Mouse (Mus musculus) neural tube, embryonic 12.5 days (tissue): ENCODE results near the gene Cox4i2. TPM values are rescaled to one million over a fixed set of nuclear protein-coding genes. Genes with fewer than 3 reads are reported as not detected.

Source experiments
- ATAC-seq: fragments of 200-750 bp; cut with Nextera tagmentation; 2 replicates; pipeline ENCODE4 v1.8.0; 2017; ENCODE audit warnings: low read depth, mild to moderate bottlenecking, moderate TSS enrichment, moderate library complexity; ENCODE audit not compliant: low FRiP score
- H3K27ac ChIP-seq: fragments of 300-500 bp; sonication (generic); 2 replicates; pipeline ENCODE4 v1.5.1; 2016
- H3K27me3 ChIP-seq: fragments of 300-500 bp; sonication (generic); replicated peaks from 2 replicates; pipeline ENCODE4 v1.6.1; 2016; ENCODE audit warnings: mild to moderate bottlenecking
- H3K36me3 ChIP-seq: fragments of 300-500 bp; sonication (generic); 2 replicates; pipeline ENCODE4 v1.6.1; 2016; ENCODE audit warnings: mild to moderate bottlenecking
- H3K4me1 ChIP-seq: fragments of 300-500 bp; sonication (generic); 2 replicates; pipeline ENCODE4 v1.6.1; 2016
- H3K4me2 ChIP-seq: fragments of 300-500 bp; sonication (generic); replicated peaks from 2 replicates; pipeline ENCODE4 v1.6.1; 2016; ENCODE audit warnings: mild to moderate bottlenecking
- H3K4me3 ChIP-seq: fragments of 300-500 bp; sonication (generic); 2 replicates; pipeline ENCODE4 v1.5.1; 2016
- H3K9ac ChIP-seq: fragments of 300-500 bp; sonication (generic); 2 replicates; pipeline ENCODE4 v1.6.1; 2016; ENCODE audit warnings: mild to moderate bottlenecking
- H3K9me3 ChIP-seq: fragments of 300-500 bp; sonication (generic); 2 replicates; pipeline ENCODE4 v1.6.1; 2016; ENCODE audit warnings: mild to moderate bottlenecking
- WGBS: fragments of 180-500 bp; shearing (Covaris S2); methylation state at CpG from one replicate; pipeline ENCODE4 v1.1.7; 2016; 5-methylcytosine and 5-hydroxymethylcytosine counted together
- polyA plus RNA-seq: library from polyadenylated mRNA; unstranded; fragments of >200 nt; fragmentation: Nextera tagmentation; extraction: Ambion mirVana; gene quantifications from 2 replicates; pipeline ENCODE4 v1.2.1, GENCODE M21; 2016

The Cox4i2 gene
- polyA plus RNA-seq, 1 experiment from 2014 or later = 3.7 TPM

- H3K27ac ChIP-seq = no peak overlapping the region
- WGBS = 92% methylated on average over 2 of the region's 2 CpGs
- ATAC-seq = no peak
These were observed 38.5 kb downstream of the Cox4i2 start for GRCm38 (mm10) chr2:152792461-152792860.

GRCm38 (mm10) chr2:152793381-152793780, 39.4 kb downstream of the Cox4i2 start:
- WGBS = 84% methylated on average over 5 of the region's 5 CpGs
- ATAC-seq = no peak
- no peaks in the 10 kb centered on the region for H3K36me3 ChIP-seq
- H3K27me3 ChIP-seq = no peaks in the 10 kb centered on the region
- no peaks in the 10 kb centered on the region for H3K9me3 ChIP-seq
- peaks cover 13% of the 10 kb centered on the region; the same call in 1 of the 2 replicates for H3K4me1 ChIP-seq
- H3K27ac ChIP-seq = no peak overlapping the region
- no peak overlapping the region for H3K9ac ChIP-seq
- no peak overlapping the region for H3K4me2 ChIP-seq
- no peak overlapping the region for H3K4me3 ChIP-seq

More at GRCm38 (mm10) chr2:152792461-152792860, 38.5 kb downstream of the Cox4i2 start:
- Histone ChIP-seq H3K4me1 (peaks cover 13% of the 10 kb centered on the region; the same call in 1 of the 2 replicates), H3K9me3 (no peaks in the 10 kb centered on the region), H3K4me3 (no peak overlapping the region), H3K27me3 (no peaks in the 10 kb centered on the region), H3K9ac (no peak overlapping the region), H3K36me3 (no peaks in the 10 kb centered on the region), H3K4me2 (no peak overlapping the region)

GRCm38 (mm10) chr2:152794281-152794827, 40.4 kb downstream of the Cox4i2 start:
- Histone ChIP-seq H3K9ac (no peak overlapping the region), H3K36me3 (no peaks in the 10 kb centered on the region), H3K9me3 (no peaks in the 10 kb centered on the region), H3K27ac (no peak overlapping the region), H3K4me2 (no peak overlapping the region), H3K4me1 (peaks cover 6% of the 10 kb centered on the region; the same call in 1 of the 2 replicates), H3K27me3 (no peaks in the 10 kb centered on the region), H3K4me3 (no peak overlapping the region)
- 81% methylated on average over 9 of the region's 9 CpGs for WGBS
- no peak for ATAC-seq

- Histone ChIP-seq H3K4me2 (no peak overlapping the region), H3K9me3 (no peaks in the 10 kb centered on the region), H3K9ac (no peak overlapping the region), H3K27me3 (no peaks in the 10 kb centered on the region), H3K36me3 (no peaks in the 10 kb centered on the region), H3K4me1 (no peaks in the 10 kb centered on the region), H3K27ac (no peak overlapping the region), H3K4me3 (no peak overlapping the region)
- ATAC-seq = no peak
- 95% methylated on average over 1 of the region's 1 CpGs for WGBS
These were observed 43.6 kb downstream of the Cox4i2 start for GRCm38 (mm10) chr2:152797589-152797988.

GRCm38 (mm10) chr2:152799954-152800761, 46.2 kb downstream of the Cox4i2 start:
- no peak overlapping the region for H3K4me3 ChIP-seq
- no peak overlapping the region for H3K9ac ChIP-seq
- no peaks in the 10 kb centered on the region for H3K27me3 ChIP-seq
- 73% methylated on average over 7 of the region's 7 CpGs for WGBS
- no peak overlapping the region for H3K4me2 ChIP-seq
- no peak for ATAC-seq
- no peaks in the 10 kb centered on the region for H3K9me3 ChIP-seq
- no peaks in the 10 kb centered on the region for H3K36me3 ChIP-seq
- H3K27ac ChIP-seq = no peak overlapping the region
- peaks cover 18% of the 10 kb centered on the region for H3K4me1 ChIP-seq

GRCm38 (mm10) chr2:152800762-152801113, 46.8 kb downstream of the Cox4i2 start:
- H3K27me3 ChIP-seq = no peaks in the 10 kb centered on the region
- ATAC-seq = no peak
- no peak overlapping the region for H3K9ac ChIP-seq
- H3K27ac ChIP-seq = no peak overlapping the region
- H3K9me3 ChIP-seq = no peaks in the 10 kb centered on the region
- no peak overlapping the region for H3K4me3 ChIP-seq
- no peak overlapping the region for H3K4me2 ChIP-seq
- H3K4me1 ChIP-seq = peaks cover 23% of the 10 kb centered on the region
- no peaks in the 10 kb centered on the region for H3K36me3 ChIP-seq

- peaks cover 27% of the 10 kb centered on the region for H3K4me1 ChIP-seq
- H3K4me2 ChIP-seq = no peak overlapping the region
- WGBS = 92% methylated on average over 10 of the region's 10 CpGs
These were observed 48.3 kb downstream of the Cox4i2 start for GRCm38 (mm10) chr2:152802303-152802702.

GRCm38 (mm10) chr2:152803081-152803480, 49.1 kb downstream of the Cox4i2 start:
- Histone ChIP-seq H3K9me3 (no peaks in the 10 kb centered on the region), H3K36me3 (no peaks in the 10 kb centered on the region), H3K9ac (no peak overlapping the region), H3K4me3 (no peak overlapping the region), H3K4me1 (peaks cover 27% of the 10 kb centered on the region), H3K4me2 (no peak overlapping the region), H3K27me3 (no peaks in the 10 kb centered on the region), H3K27ac (no peak overlapping the region)
- no peak for ATAC-seq
- 65% methylated on average over 5 of the region's 5 CpGs for WGBS

More at GRCm38 (mm10) chr2:152802303-152802702, 48.3 kb downstream of the Cox4i2 start:
- Histone ChIP-seq H3K4me3 (no peak overlapping the region), H3K27ac (no peak overlapping the region), H3K36me3 (no peaks in the 10 kb centered on the region), H3K27me3 (no peaks in the 10 kb centered on the region), H3K9me3 (no peaks in the 10 kb centered on the region), H3K9ac (no peak overlapping the region)
- no peak for ATAC-seq

GRCm38 (mm10) chr2:152804408-152805110, 50.6 kb downstream of the Cox4i2 start:
- Histone ChIP-seq H3K4me1 (peaks cover 27% of the 10 kb centered on the region), H3K36me3 (no peaks in the 10 kb centered on the region), H3K27ac (no peak overlapping the region), H3K9ac (no peak overlapping the region), H3K4me2 (peak overlapping the region; percentile 32), H3K4me3 (no peak overlapping the region), H3K9me3 (no peaks in the 10 kb centered on the region), H3K27me3 (no peaks in the 10 kb centered on the region)
- ATAC-seq = peak; percentile 33; the same call in 1 of the 2 replicates
- WGBS = 10% methylated on average over 6 of the region's 6 CpGs

- Histone ChIP-seq H3K4me3 (no peak overlapping the region), H3K9ac (no peak overlapping the region), H3K27ac (no peak overlapping the region), H3K27me3 (no peaks in the 10 kb centered on the region), H3K4me2 (no peak overlapping the region), H3K4me1 (peaks cover 27% of the 10 kb centered on the region), H3K36me3 (no peaks in the 10 kb centered on the region), H3K9me3 (no peaks in the 10 kb centered on the region)
- ATAC-seq = no peak
- 49% methylated on average over 5 of the region's 5 CpGs for WGBS
These were observed 51.1 kb downstream of the Cox4i2 start for GRCm38 (mm10) chr2:152805111-152805490.

- no peak for ATAC-seq
- Histone ChIP-seq H3K9ac (no peak overlapping the region), H3K36me3 (no peaks in the 10 kb centered on the region), H3K27ac (no peak overlapping the region), H3K4me2 (no peak overlapping the region), H3K27me3 (no peaks in the 10 kb centered on the region), H3K9me3 (no peaks in the 10 kb centered on the region), H3K4me3 (no peak overlapping the region), H3K4me1 (peaks cover 27% of the 10 kb centered on the region)
- WGBS = 82% methylated on average over 2 of the region's 2 CpGs
These were observed 52.1 kb downstream of the Cox4i2 start for GRCm38 (mm10) chr2:152806037-152806436.

GRCm38 (mm10) chr2:152808178-152808577, 54.2 kb downstream of the Cox4i2 start:
- peaks cover 25% of the 10 kb centered on the region for H3K4me1 ChIP-seq
- H3K9ac ChIP-seq = no peak overlapping the region
- H3K4me3 ChIP-seq = no peak overlapping the region
- no peak overlapping the region for H3K27ac ChIP-seq
- H3K27me3 ChIP-seq = no peaks in the 10 kb centered on the region
- ATAC-seq = no peak
- no peak overlapping the region for H3K4me2 ChIP-seq
- whole genome bisulfite sequencing = 81% methylated on average over 3 of the region's 3 CpGs
- H3K36me3 ChIP-seq = no peaks in the 10 kb centered on the region
- no peaks in the 10 kb centered on the region for H3K9me3 ChIP-seq
